Mouse (Mus musculus) heart, adult 9 months (tissue): Measurements from ENCODE around the gene Rab7.
"Not testable (repeated sequence)": the region's sequence is repeated elsewhere in the genome, so short reads cannot be mapped to it uniquely, and the experiment has no call there.

Experiments used
- DNase-seq, 2 experiments: peaks; one replicate each; pipeline ENCODE4 v3.0.0; 2022; ENCODE audit warnings: low spot score in 2 of 2

Gene Rab7

GRCm38 (mm10) chr6:87997706-87998265, 47.3 kb downstream of the Rab7 start:
- peak; percentile 58 to 79 for DNase-seq

GRCm38 (mm10) chr6:87996606-87997005, 48.5 kb downstream of the Rab7 start:
- no peak for DNase-seq

- DNase-seq, result no peak
These were observed 49.6 kb downstream of the Rab7 start for GRCm38 (mm10) chr6:87995519-87995918.

- DNase-seq, result no peak
These were observed 51.1 kb downstream of the Rab7 start for GRCm38 (mm10) chr6:87993790-87994571.

GRCm38 (mm10) chr6:87992733-87993132, 52.3 kb downstream of the Rab7 start:
- DNase-seq, result peak; percentile 64 to 73

GRCm38 (mm10) chr6:87991886-87992285, 53.2 kb downstream of the Rab7 start:
- DNase-seq, result no peak

GRCm38 (mm10) chr6:87991216-87991615, 53.9 kb downstream of the Rab7 start:
- DNase-seq, result no peak

- DNase-seq, result no peak
These were observed 62.6 kb downstream of the Rab7 start for GRCm38 (mm10) chr6:87982506-87982905.

- DNase-seq, result peak in 1 of 2 experiments; percentile 31
These were observed 63.4 kb downstream of the Rab7 start, which contains the start of gene H1fx for GRCm38 (mm10) chr6:87981547-87982256. H1fx (minus strand) TSS chr6:87981637.

GRCm38 (mm10) chr6:87981030-87981485, 64.0 kb downstream of the Rab7 start:
- no peak for DNase-seq

- no peak for DNase-seq
These were observed 64.6 kb downstream of the Rab7 start for GRCm38 (mm10) chr6:87980374-87981029.

GRCm38 (mm10) chr6:87979728-87980127, 65.3 kb downstream of the Rab7 start:
- no peak for DNase-seq

- no peak for DNase-seq
These were observed 75.0 kb downstream of the Rab7 start for GRCm38 (mm10) chr6:87970041-87970440.

- not testable (repeated sequence) for DNase-seq
These were observed 82.6 kb downstream of the Rab7 start for GRCm38 (mm10) chr6:87962457-87962856.
